Mouse (Mus musculus) lung, postnatal 0 days (tissue): ENCODE data around the gene Tppp3. TPM values are rescaled to one million over a fixed set of nuclear protein-coding genes. Genes with fewer than 3 reads are reported as not detected.

ENCODE experiments used
- ATAC-seq: fragments of 200-750 bp; cut with Nextera tagmentation; 2 replicates; pipeline ENCODE4 v1.8.0; 2017; ENCODE audit warnings: moderate library complexity
- DNase-seq: peaks from one replicate; pipeline ENCODE4 v3.0.0-alpha.2; 2016; ENCODE audit warnings: low spot score
- H3K27ac ChIP-seq: fragments of 300-500 bp; sonication (generic); 2 replicates; pipeline ENCODE4 v1.5.1; 2014; ENCODE audit warnings: antibody characterized with exemption, mild to moderate bottlenecking, low read length, mixed read lengths
- H3K27me3 ChIP-seq: fragments of 300-500 bp; sonication (generic); replicated peaks from 2 replicates; pipeline ENCODE4 v1.6.1; 2014; ENCODE audit warnings: low read length, mixed read lengths; ENCODE audit not compliant: insufficient read depth
- H3K36me3 ChIP-seq: fragments of 300-500 bp; sonication (generic); 2 replicates; pipeline ENCODE4 v1.6.1; 2014; ENCODE audit warnings: low read length, mixed read lengths; ENCODE audit not compliant: insufficient read depth
- H3K4me1 ChIP-seq: fragments of 300-500 bp; sonication (generic); 2 replicates; pipeline ENCODE4 v1.6.1; 2014; ENCODE audit warnings: antibody characterized with exemption, low read depth, low read length, mixed read lengths; ENCODE audit not compliant: insufficient read depth
- H3K4me2 ChIP-seq: fragments of 300-500 bp; sonication (generic); replicated peaks from 2 replicates; pipeline ENCODE4 v1.6.1; 2014; ENCODE audit warnings: low read depth, mild to moderate bottlenecking, low read length, moderate library complexity, mixed read lengths
- H3K4me3 ChIP-seq: fragments of 300-500 bp; sonication (generic); 2 replicates; pipeline ENCODE4 v1.5.1; 2014; ENCODE audit warnings: low read depth, low read length
- H3K9ac ChIP-seq: fragments of 300-500 bp; sonication (generic); replicated peaks from 2 replicates; pipeline ENCODE4 v1.6.1; 2014; ENCODE audit warnings: low read depth, mild to moderate bottlenecking
- H3K9me3 ChIP-seq: fragments of 300-500 bp; sonication (generic); 2 replicates; pipeline ENCODE4 v1.6.1; 2016; ENCODE audit warnings: low read length, mixed read lengths
- CTCF ChIP-seq: IDR thresholded peaks from 2 replicates; pipeline ENCODE4 v1.5.1; 2016; ENCODE audit warnings: antibody characterized with exemption, mild to moderate bottlenecking
- EP300 ChIP-seq: IDR thresholded peaks from 2 replicates; pipeline ENCODE4 v1.6.1; 2016; ENCODE audit warnings: antibody characterized with exemption, mild to moderate bottlenecking, control low read depth
- WGBS: fragments of 180-500 bp; shearing (Covaris S2); extraction: QIAGEN DNeasy Blood & Tissue Kit; methylation state at CpG from one replicate; pipeline ENCODE4 v1.1.7; 2014; 5-methylcytosine and 5-hydroxymethylcytosine counted together
- polyA plus RNA-seq: library from polyadenylated mRNA; unstranded; fragments of >200 nt; fragmentation: Nextera tagmentation; extraction: Ambion mirVana; gene quantifications from 2 replicates; pipeline ENCODE4 v1.2.1, GENCODE M21; 2015

Gene Tppp3
- polyA plus RNA-seq, 1 experiment from 2014 or later = 696 TPM

DNA sequence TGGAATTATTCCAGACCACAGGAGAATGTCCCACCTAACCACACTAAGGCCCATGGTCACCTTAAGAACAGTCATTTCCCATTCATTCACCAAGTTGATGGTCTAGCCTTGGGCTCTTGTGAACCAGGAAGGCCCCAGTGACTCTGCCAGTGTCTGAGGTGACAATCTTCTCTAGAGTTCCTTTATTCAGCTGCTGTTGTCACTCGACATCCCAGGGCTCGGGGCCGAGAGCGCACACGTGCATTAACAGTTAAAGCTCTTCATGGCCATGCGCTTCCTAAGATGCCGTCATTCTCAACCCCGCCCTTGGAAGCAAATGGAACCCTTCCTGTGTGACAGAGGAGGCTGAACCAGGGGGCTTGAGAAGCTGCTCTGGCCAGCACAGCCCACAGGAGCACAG lies 10.8 kb upstream of the Tppp3 start:
- no peaks in the 10 kb centered on the region for H3K27me3 ChIP-seq
- no peak overlapping the region for H3K4me3 ChIP-seq
- H3K4me2 ChIP-seq = no peak overlapping the region
- TF ChIP-seq EP300 (no peak), CTCF (no peak)
- 81% methylated on average over 8 of the region's 8 CpGs for WGBS
- H3K36me3 ChIP-seq = no peaks in the 10 kb centered on the region
- ATAC-seq = no peak
- H3K9me3 ChIP-seq = no peaks in the 10 kb centered on the region
- no peak overlapping the region for H3K9ac ChIP-seq
- no peak overlapping the region for H3K27ac ChIP-seq
- DNase-seq = no peak
- H3K4me1 ChIP-seq = no peaks in the 10 kb centered on the region

DNA sequence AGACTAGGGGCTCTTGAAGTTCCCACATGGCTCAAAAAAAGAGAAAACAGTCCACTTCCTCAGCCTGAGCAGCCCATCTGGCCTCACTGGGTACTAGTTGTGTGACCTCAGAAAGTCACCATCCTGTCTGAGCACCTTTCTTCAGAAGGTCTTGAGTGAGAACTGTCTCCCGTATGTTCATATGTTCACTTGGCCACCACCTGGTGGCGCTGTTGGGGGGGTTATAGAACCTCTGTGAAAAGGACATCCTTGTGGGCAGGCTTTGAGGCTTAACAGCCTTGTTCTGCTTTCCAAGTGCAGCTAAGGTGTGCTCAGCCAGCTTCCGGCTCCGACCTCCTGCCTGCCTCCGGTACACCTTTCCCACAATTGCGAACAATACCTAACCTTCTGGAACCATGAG lies 10.1 kb upstream of the Tppp3 start:
- Histone ChIP-seq H3K4me2 (no peak overlapping the region), H3K4me3 (no peak overlapping the region), H3K9me3 (no peaks in the 10 kb centered on the region), H3K27me3 (no peaks in the 10 kb centered on the region), H3K4me1 (no peaks in the 10 kb centered on the region), H3K9ac (no peak overlapping the region), H3K27ac (no peak overlapping the region), H3K36me3 (no peaks in the 10 kb centered on the region)
- TF ChIP-seq CTCF = peak; percentile 83
- no peak for TF ChIP-seq EP300
- WGBS = 75% methylated on average over 6 of the region's 6 CpGs
- peak; percentile 70 for DNase-seq
- no peak for ATAC-seq

DNA sequence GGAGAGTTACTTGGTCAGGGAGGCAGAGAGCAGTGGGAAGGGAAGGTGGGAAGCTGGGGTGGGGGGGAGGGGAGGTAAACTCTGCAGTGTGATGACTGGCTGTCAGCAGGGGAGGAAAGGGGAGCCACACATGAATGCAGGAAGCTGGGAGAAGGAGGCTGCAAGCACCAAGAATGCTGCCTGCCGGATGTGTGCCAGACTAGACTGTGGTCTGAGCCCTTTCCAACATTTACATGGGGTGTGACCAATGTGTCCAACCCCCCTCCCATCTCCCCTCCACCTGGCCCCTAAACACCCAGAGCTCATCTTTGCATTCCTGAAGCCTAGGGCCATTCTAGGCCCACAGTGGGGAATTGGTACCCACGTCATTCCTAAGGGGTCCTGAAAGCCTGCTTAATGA lies 9.7 kb upstream of the Tppp3 start:
- H3K9me3 ChIP-seq = no peaks in the 10 kb centered on the region
- no peak overlapping the region for H3K9ac ChIP-seq
- H3K4me2 ChIP-seq = no peak overlapping the region
- TF ChIP-seq EP300 = no peak
- no peak for TF ChIP-seq CTCF
- H3K27ac ChIP-seq = no peak overlapping the region
- 45% methylated on average over 2 of the region's 2 CpGs for WGBS
- no peaks in the 10 kb centered on the region for H3K27me3 ChIP-seq
- H3K4me1 ChIP-seq = no peaks in the 10 kb centered on the region
- H3K36me3 ChIP-seq = no peaks in the 10 kb centered on the region
- DNase-seq = no peak
- ATAC-seq = no peak
- H3K4me3 ChIP-seq = no peak overlapping the region

DNA sequence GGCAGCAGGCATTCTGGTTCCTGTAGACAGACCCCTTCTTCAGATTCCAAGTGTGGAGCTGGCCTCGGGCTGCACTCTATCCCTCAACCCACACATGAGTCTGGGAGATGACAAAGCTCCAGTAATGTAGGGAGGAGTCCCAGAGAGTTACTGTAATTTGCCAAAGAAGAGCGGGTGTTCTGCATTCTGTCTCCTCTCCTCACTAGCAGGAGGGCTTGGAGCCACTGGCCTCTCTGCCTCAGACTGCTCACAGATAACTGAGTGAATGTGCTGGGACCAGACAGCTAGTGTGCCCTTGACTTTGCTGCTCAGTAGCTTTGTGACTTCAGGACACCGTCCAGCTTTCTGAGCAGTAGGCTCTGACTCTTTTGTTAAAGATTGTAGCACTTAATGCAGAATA lies 6.5 kb upstream of the Tppp3 start:
- DNase-seq (no peak), ATAC-seq (no peak)
- WGBS = 66% methylated on average over 3 of the region's 3 CpGs
- H3K36me3 ChIP-seq = no peaks in the 10 kb centered on the region; the same call in 1 of the 2 replicates
- peaks cover 17% of the 10 kb centered on the region; the same call in 1 of the 2 replicates for H3K4me1 ChIP-seq
- no peaks in the 10 kb centered on the region for H3K27me3 ChIP-seq
- no peak overlapping the region for H3K27ac ChIP-seq
- no peak overlapping the region for H3K4me2 ChIP-seq
- H3K9ac ChIP-seq = no peak overlapping the region
- no peak overlapping the region for H3K4me3 ChIP-seq
- no peak for TF ChIP-seq CTCF
- no peak for TF ChIP-seq EP300
- H3K9me3 ChIP-seq = no peaks in the 10 kb centered on the region

DNA sequence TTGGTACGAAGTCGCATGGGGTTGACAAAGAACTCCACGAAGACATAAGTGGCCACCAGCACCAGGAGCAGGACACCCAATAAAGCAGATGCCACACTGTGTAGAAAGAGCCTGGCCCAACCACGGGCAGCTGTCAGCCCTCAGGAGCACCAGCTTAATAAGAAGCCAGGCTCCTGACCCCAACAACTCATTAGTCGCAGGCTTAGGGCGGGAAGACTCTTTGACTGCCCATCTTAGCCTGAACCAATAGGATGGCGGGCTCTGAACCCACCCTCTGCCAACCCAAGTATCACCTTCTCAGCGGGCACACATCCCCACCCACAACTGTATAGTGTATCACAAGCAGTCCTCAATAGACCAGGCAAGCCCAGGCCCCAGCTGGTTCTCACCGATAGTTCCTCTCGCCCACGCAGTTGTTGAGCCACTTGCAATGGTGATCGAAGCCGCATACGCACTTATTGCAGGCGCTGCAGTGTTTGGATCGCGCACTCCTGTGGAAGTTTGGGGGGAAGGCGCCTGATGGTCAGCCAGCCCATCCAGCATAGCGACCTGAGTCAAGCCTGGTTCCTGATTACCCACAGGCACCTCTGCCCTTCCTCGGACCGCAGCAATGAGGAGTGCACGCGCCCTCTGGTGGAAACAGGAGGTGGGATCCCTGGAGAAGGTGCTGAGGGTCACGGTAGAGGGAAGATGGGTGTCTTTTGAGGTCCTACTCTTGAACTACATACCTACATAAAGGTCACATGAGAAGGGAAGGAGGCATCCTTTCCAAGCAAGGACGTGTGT lies 5.5 kb upstream of the Tppp3 start:
- Histone ChIP-seq H3K4me1 (peaks cover 17% of the 10 kb centered on the region; the same call in 1 of the 2 replicates), H3K27me3 (no peaks in the 10 kb centered on the region), H3K4me3 (no peak overlapping the region), H3K9ac (no peak overlapping the region), H3K4me2 (no peak overlapping the region), H3K9me3 (no peaks in the 10 kb centered on the region), H3K27ac (no peak overlapping the region), H3K36me3 (no peaks in the 10 kb centered on the region; the same call in 1 of the 2 replicates)
- 45% methylated on average over 25 of the region's 25 CpGs for WGBS
- TF ChIP-seq EP300 (no peak), CTCF (peak; percentile 96)
- ATAC-seq (0 out of 2 replicates have a peak, but pooled peaks have one; percentile 9), DNase-seq (peak; percentile 71)

DNA sequence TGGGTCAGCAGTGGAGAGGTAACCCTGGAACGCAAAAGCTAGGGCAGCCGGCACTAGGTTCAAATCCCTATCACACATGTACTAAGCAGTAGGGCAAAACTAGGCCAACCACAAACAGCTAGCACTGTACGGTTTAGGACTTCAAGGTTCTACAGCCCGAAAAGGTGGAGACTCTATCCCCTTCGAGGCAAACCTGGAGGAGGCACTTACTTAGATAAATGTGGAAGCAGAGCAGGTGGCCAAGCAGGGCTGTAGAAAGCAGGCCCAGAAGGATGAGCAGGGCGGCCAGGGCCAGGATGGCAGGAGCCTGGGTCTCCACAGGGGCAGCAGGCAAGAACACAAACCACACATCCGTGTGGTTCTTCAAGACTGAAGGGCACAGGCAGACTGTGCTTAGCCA lies 4.8 kb upstream of the Tppp3 start:
- Histone ChIP-seq H3K36me3 (no peaks in the 10 kb centered on the region; the same call in 1 of the 2 replicates), H3K4me1 (peaks cover 17% of the 10 kb centered on the region; the same call in 1 of the 2 replicates), H3K27ac (no peak overlapping the region), H3K9me3 (no peaks in the 10 kb centered on the region), H3K4me2 (no peak overlapping the region), H3K9ac (no peak overlapping the region), H3K4me3 (no peak overlapping the region), H3K27me3 (no peaks in the 10 kb centered on the region)
- ATAC-seq = no peak
- DNase-seq = no peak
- WGBS = 92% methylated on average over 7 of the region's 7 CpGs
- TF ChIP-seq EP300 (no peak), CTCF (no peak)
